Mouse (Mus musculus): ENCODE measurements at regions not wholly inside any gene's neighbourhood (a gene's known extent, or its start where the extent isn't known, plus 50 kb on each side); places are given as distances from the start of the nearest gene placed in this dataset.

GRCm38 (mm10) chr12:54398080-54398479 is 194.4 kb upstream of the Egln3 start:
- no peaks in the 10 kb centered on the region for H3K27me3 ChIP-seq (ENCODE audit: low read depth, poor library complexity, severe bottlenecking)
- no peak overlapping the region for H3K27ac ChIP-seq (replicated peaks)
- H3K4me1 ChIP-seq: peaks cover 16% of the 10 kb centered on the region
- no peak for DNase-seq (ENCODE audit: low spot score)
- WGBS: 80% methylated on average over 6 of the region's 6 CpGs
- H3K4me3 ChIP-seq: no peak overlapping the region
- H3K36me3 ChIP-seq: no peaks in the 10 kb centered on the region
- no peaks in the 10 kb centered on the region for H3K9me3 ChIP-seq (replicated peaks)

DNA sequence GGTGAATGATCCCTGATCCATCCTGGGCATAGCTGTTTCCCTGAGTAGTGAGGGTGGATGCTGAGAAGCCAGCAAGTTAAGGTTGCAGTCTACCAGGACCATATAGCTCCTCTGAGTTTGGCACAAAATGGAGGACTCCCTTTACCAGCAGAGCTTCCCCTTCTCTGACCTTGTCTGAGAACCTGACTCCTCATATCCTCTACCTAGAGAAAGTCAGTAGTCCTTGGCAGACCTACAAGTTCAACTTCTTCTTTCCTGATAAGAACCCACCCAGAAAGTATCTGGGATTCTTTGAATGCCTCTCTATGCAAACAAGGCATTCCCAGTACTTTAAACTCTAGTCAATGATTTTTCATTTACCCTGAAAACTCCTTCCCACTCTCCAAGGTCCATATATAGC is 193.3 kb upstream of the Egln3 start:
- H3K27me3 ChIP-seq (ENCODE audit: low read depth, poor library complexity, severe bottlenecking): no peaks in the 10 kb centered on the region
- peaks cover 16% of the 10 kb centered on the region for H3K4me1 ChIP-seq
- H3K4me3 ChIP-seq: no peak overlapping the region
- no peak for DNase-seq (ENCODE audit: low spot score)
- no peak overlapping the region for H3K27ac ChIP-seq (replicated peaks)
- H3K36me3 ChIP-seq: no peaks in the 10 kb centered on the region
- no peaks in the 10 kb centered on the region for H3K9me3 ChIP-seq (replicated peaks)

GRCm38 (mm10) chr12:54396341-54396740 is 192.7 kb upstream of the Egln3 start:
- DNase-seq (ENCODE audit: low spot score): no peak
- H3K27me3 ChIP-seq (ENCODE audit: low read depth, poor library complexity, severe bottlenecking): no peaks in the 10 kb centered on the region
- H3K36me3 ChIP-seq: no peaks in the 10 kb centered on the region
- H3K4me1 ChIP-seq: peaks cover 16% of the 10 kb centered on the region
- no peak overlapping the region for H3K4me3 ChIP-seq
- H3K27ac ChIP-seq (replicated peaks): no peak overlapping the region
- no peaks in the 10 kb centered on the region for H3K9me3 ChIP-seq (replicated peaks)
- WGBS: 80% methylated on average over 5 of the region's 5 CpGs

GRCm38 (mm10) chr12:54385401-54385800 is 181.7 kb upstream of the Egln3 start:
- Histone ChIP-seq H3K4me1 (no peaks in the 10 kb centered on the region), H3K27ac (replicated peaks) (0 out of 2 replicates have a peak overlapping the region, but pooled peaks have one; percentile 23), H3K27me3 (ENCODE audit: low read depth, poor library complexity, severe bottlenecking) (no peaks in the 10 kb centered on the region), H3K36me3 (no peaks in the 10 kb centered on the region), H3K9me3 (replicated peaks) (no peaks in the 10 kb centered on the region), H3K4me3 (no peak overlapping the region)
- DNase-seq (ENCODE audit: low spot score): no peak
- 87% methylated on average over 4 of the region's 4 CpGs for WGBS

DNA sequence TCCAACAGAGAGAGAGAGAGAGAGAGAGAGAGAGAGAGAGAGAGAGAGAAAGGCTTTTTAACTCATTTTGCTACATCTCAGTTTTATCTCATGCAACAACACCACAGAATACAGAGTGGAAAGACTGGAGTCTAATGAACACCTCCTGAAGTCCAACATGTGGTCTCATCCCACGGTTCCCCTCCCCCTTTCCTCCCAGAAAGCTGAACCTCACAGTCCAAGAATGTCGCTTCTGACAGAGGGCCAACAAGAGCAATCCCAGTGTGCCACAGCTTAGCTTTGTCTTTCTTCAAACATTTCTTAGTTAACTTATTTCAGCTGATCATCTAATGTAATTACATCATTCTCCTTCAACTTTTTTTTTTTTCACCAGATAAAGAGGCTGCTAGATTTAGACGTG is 180.5 kb upstream of the Egln3 start:
- WGBS: 88% methylated on average over 3 of the region's 3 CpGs
- H3K4me3 ChIP-seq: no peak overlapping the region
- DNase-seq (ENCODE audit: low spot score): no peak
- no peaks in the 10 kb centered on the region for H3K36me3 ChIP-seq
- H3K27ac ChIP-seq (replicated peaks): no peak overlapping the region
- no peaks in the 10 kb centered on the region for H3K4me1 ChIP-seq
- no peaks in the 10 kb centered on the region for H3K27me3 ChIP-seq (ENCODE audit: low read depth, poor library complexity, severe bottlenecking)
- H3K9me3 ChIP-seq (replicated peaks): no peaks in the 10 kb centered on the region

DNA sequence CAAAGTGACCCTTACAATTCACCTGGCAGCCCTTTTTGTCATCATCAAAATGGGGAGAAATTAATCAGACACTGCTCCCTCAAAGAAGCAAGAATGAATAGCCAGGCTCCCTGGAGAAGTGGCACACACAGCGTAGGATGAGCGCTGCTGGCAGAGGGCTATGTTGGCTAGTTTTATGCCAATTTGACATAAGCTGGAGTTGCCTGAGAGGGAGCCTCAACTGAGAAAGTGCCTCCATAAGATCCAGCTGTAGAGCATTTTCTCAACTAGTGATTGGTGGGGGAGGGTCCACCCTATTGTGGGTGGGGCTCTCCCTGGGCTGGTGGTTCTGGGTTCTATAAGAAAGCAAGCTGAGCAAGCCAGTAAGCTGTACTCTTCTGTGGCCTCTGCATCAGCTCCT is 179.3 kb upstream of the Egln3 start:
- H3K4me1 ChIP-seq: no peaks in the 10 kb centered on the region
- no peaks in the 10 kb centered on the region for H3K36me3 ChIP-seq
- H3K4me3 ChIP-seq: no peak overlapping the region
- WGBS: 97% methylated on average over 2 of the region's 2 CpGs
- no peaks in the 10 kb centered on the region for H3K27me3 ChIP-seq (ENCODE audit: low read depth, poor library complexity, severe bottlenecking)
- H3K9me3 ChIP-seq (replicated peaks): no peaks in the 10 kb centered on the region
- H3K27ac ChIP-seq (replicated peaks): no peak overlapping the region
- no peak for DNase-seq (ENCODE audit: low spot score)

DNA sequence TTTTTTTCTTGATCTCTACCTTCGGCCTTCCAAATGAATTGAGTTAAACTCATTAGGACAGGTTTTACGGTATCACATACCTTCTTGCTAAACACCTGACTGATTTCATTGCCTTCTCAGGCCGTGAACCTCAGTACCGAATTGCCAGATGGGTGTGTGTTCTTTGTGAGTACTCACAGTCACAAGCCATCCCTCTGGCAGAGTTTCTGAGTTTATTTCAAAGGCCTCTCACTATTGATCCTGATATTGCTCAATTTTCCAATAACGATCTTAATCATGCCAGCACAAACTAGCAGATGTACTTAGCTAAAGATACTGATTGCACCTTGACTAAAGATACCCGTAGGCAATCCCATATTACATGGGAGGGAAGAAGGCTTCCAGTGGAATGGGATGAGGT is 178.4 kb upstream of the Egln3 start:
- H3K36me3 ChIP-seq: no peaks in the 10 kb centered on the region
- DNase-seq (ENCODE audit: low spot score): no peak
- no peaks in the 10 kb centered on the region for H3K9me3 ChIP-seq (replicated peaks)
- H3K27me3 ChIP-seq (ENCODE audit: low read depth, poor library complexity, severe bottlenecking): no peaks in the 10 kb centered on the region
- no peak overlapping the region for H3K27ac ChIP-seq (replicated peaks)
- WGBS: 94% methylated on average over 6 of the region's 6 CpGs
- H3K4me1 ChIP-seq: no peaks in the 10 kb centered on the region
- no peak overlapping the region for H3K4me3 ChIP-seq

- Histone ChIP-seq H3K4me1 (no peaks in the 10 kb centered on the region), H3K9me3 (replicated peaks) (no peaks in the 10 kb centered on the region), H3K27ac (replicated peaks) (no peak overlapping the region), H3K36me3 (no peaks in the 10 kb centered on the region), H3K27me3 (ENCODE audit: low read depth, poor library complexity, severe bottlenecking) (no peaks in the 10 kb centered on the region), H3K4me3 (no peak overlapping the region)
- 93% methylated on average over 5 of the region's 5 CpGs for whole genome bisulfite sequencing
- no peak for DNase-seq (ENCODE audit: low spot score)
Measured at GRCm38 (mm10) chr12:54380322-54380721, 176.7 kb upstream of the Egln3 start.

- Histone ChIP-seq H3K27ac (replicated peaks) (no peak overlapping the region), H3K4me1 (no peaks in the 10 kb centered on the region), H3K9me3 (replicated peaks) (no peaks in the 10 kb centered on the region), H3K4me3 (no peak overlapping the region), H3K27me3 (ENCODE audit: low read depth, poor library complexity, severe bottlenecking) (no peaks in the 10 kb centered on the region), H3K36me3 (no peaks in the 10 kb centered on the region)
- WGBS: 89% methylated on average over 2 of the region's 2 CpGs
- DNase-seq (ENCODE audit: low spot score): no peak
Measured at GRCm38 (mm10) chr12:54378576-54378975, 174.9 kb upstream of the Egln3 start.

GRCm38 (mm10) chr12:54374060-54374459 is 170.4 kb upstream of the Egln3 start:
- 78% methylated on average over 4 of the region's 4 CpGs for WGBS
- H3K27me3 ChIP-seq (ENCODE audit: low read depth, poor library complexity, severe bottlenecking): no peaks in the 10 kb centered on the region
- no peak for DNase-seq (ENCODE audit: low spot score)

DNA sequence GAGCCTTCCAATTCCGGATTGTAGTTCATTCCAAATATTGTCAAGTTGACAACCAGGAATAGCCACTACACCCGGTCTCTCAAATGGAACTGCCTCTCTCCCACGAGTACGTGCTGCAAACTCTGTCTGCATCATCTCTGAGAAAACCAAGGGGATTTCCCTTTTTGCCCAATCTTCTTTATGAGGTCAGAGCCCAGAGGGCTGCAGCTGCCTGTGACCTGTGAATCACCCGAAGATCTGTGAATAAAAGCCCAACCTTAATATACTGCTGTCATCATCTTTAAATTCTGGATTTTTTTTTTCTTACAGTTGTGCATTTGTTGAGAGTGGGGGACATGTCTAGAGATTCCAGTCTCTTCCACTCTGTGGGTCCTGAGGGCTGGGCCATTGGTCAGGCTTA is 165.6 kb upstream of the Egln3 start:
- WGBS: 86% methylated on average over 5 of the region's 5 CpGs
- DNase-seq (ENCODE audit: low spot score): no peak
- no peaks in the 10 kb centered on the region for H3K9me3 ChIP-seq (replicated peaks)
- no peaks in the 10 kb centered on the region for H3K27me3 ChIP-seq (ENCODE audit: low read depth, poor library complexity, severe bottlenecking)
- H3K4me3 ChIP-seq: no peak overlapping the region
- no peak overlapping the region for H3K27ac ChIP-seq (replicated peaks)
- no peaks in the 10 kb centered on the region for H3K36me3 ChIP-seq
- peaks cover 8% of the 10 kb centered on the region for H3K4me1 ChIP-seq

More at GRCm38 (mm10) chr12:54374060-54374459, 170.4 kb upstream of the Egln3 start:
- Histone ChIP-seq H3K36me3 (no peaks in the 10 kb centered on the region), H3K4me1 (no peaks in the 10 kb centered on the region), H3K4me3 (no peak overlapping the region), H3K27ac (replicated peaks) (no peak overlapping the region), H3K9me3 (replicated peaks) (no peaks in the 10 kb centered on the region)

- H3K27ac ChIP-seq (replicated peaks): peak overlapping the region; percentile 33
- WGBS: 44% methylated on average over 11 of the region's 11 CpGs
Measured at GRCm38 (mm10) chr12:54364381-54365095, 160.9 kb upstream of the Egln3 start.

DNA sequence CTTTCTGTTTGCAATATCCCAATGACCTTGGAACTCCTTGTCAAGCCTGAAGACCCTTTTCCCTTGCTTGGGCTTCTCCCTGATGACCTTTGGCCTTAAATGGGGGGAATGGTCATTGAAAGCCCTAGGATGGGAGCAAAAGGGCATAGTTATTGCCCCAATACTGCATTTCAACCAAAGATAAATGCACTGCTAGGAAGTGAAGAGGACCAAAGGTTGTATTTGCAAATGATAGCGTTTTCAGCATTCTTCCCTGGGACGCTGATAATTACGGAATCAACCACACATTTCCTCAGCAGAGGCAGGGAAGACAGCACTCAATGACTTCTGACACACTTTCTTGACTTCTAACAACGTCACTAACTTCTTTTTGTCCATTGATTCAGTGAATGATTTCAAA is 158.1 kb upstream of the Egln3 start:
- no peak overlapping the region for H3K4me3 ChIP-seq
- no peak overlapping the region for H3K27ac ChIP-seq (replicated peaks)
- DNase-seq (ENCODE audit: low spot score): no peak
- peaks cover 7% of the 10 kb centered on the region; the same call in 1 of the 2 replicates for H3K9me3 ChIP-seq (replicated peaks)
- WGBS: 97% methylated on average over 4 of the region's 4 CpGs
- H3K27me3 ChIP-seq (ENCODE audit: low read depth, poor library complexity, severe bottlenecking): no peaks in the 10 kb centered on the region
- H3K36me3 ChIP-seq: no peaks in the 10 kb centered on the region
- H3K4me1 ChIP-seq: peaks cover 16% of the 10 kb centered on the region

More at GRCm38 (mm10) chr12:54364381-54365095, 160.9 kb upstream of the Egln3 start:
- Histone ChIP-seq H3K4me3 (no peak overlapping the region), H3K4me1 (peaks cover 16% of the 10 kb centered on the region), H3K27me3 (ENCODE audit: low read depth, poor library complexity, severe bottlenecking) (no peaks in the 10 kb centered on the region), H3K36me3 (no peaks in the 10 kb centered on the region), H3K9me3 (replicated peaks) (peaks cover 7% of the 10 kb centered on the region; the same call in 1 of the 2 replicates)
- DNase-seq (ENCODE audit: low spot score): peak; percentile 55

Data from midbrain, embryonic 10.5 days (tissue).